Mouse (Mus musculus) heart, embryonic 16.5 days (tissue): Measurements from ENCODE around the gene Wdr35. TPM values are rescaled to one million over a fixed set of nuclear protein-coding genes. Genes with fewer than 3 reads are reported as not detected.

Experiments used
- ATAC-seq: fragments of 200-750 bp; cut with Nextera tagmentation; replicated peaks from 2 replicates; pipeline ENCODE4 v1.8.0; 2017; ENCODE audit warnings: moderate number of reproducible peaks; ENCODE audit not compliant: insufficient read depth, low FRiP score; ENCODE audit errors: extremely low read depth
- H3K27ac ChIP-seq: fragments of 300-500 bp; sonication (generic); 2 replicates; pipeline ENCODE4 v1.5.1; 2014; ENCODE audit warnings: mild to moderate bottlenecking, low read length, control low read depth, moderate library complexity
- H3K27me3 ChIP-seq: fragments of 300-500 bp; sonication (generic); 2 replicates; pipeline ENCODE4 v1.6.1; 2014; ENCODE audit warnings: low read length, mixed read lengths; ENCODE audit not compliant: control insufficient read depth, insufficient read depth
- H3K36me3 ChIP-seq: fragments of 300-500 bp; sonication (generic); 2 replicates; pipeline ENCODE4 v1.6.1; 2014; ENCODE audit not compliant: control insufficient read depth, insufficient read depth
- H3K4me1 ChIP-seq: fragments of 300-500 bp; sonication (generic); 2 replicates; pipeline ENCODE4 v1.6.1; 2014; ENCODE audit warnings: low read length, mixed read lengths; ENCODE audit not compliant: control insufficient read depth, insufficient read depth
- H3K4me2 ChIP-seq: fragments of 300-500 bp; sonication (generic); 2 replicates; pipeline ENCODE4 v1.6.1; 2014; ENCODE audit warnings: low read depth, mild to moderate bottlenecking, control low read depth, low read length
- H3K4me3 ChIP-seq: fragments of 300-500 bp; sonication (generic); 2 replicates; pipeline ENCODE4 v1.5.1; 2014; ENCODE audit warnings: mild to moderate bottlenecking, control low read depth, low read length
- H3K9ac ChIP-seq: fragments of 300-500 bp; sonication (generic); 2 replicates; pipeline ENCODE4 v1.6.1; 2014; ENCODE audit warnings: low read length, control low read depth
- H3K9me3 ChIP-seq: fragments of 300-500 bp; sonication (generic); replicated peaks from 2 replicates; pipeline ENCODE4 v1.6.1; 2016; ENCODE audit warnings: low read length; ENCODE audit not compliant: control insufficient read depth
- WGBS: fragments of 180-500 bp; shearing (Covaris S2); extraction: QIAGEN DNeasy Blood & Tissue Kit; methylation state at CpG from one replicate; pipeline ENCODE4 v1.1.7; 2014; 5-methylcytosine and 5-hydroxymethylcytosine counted together
- polyA plus RNA-seq: library from polyadenylated mRNA; unstranded; fragments of >200 nt; fragmentation: Nextera tagmentation; extraction: Ambion mirVana; gene quantifications from 2 replicates; pipeline ENCODE4 v1.2.1, GENCODE M21; 2015

Wdr35 gene
- polyA plus RNA-seq, 1 experiment from 2014 or later, result 14.7 TPM

GRCm38 (mm10) chr12:9033140-9033539 is 59.4 kb downstream of the Wdr35 start:
- Histone ChIP-seq H3K4me3 (no peak overlapping the region), H3K36me3 (peaks cover 2% of the 10 kb centered on the region; the same call in 1 of the 2 replicates), H3K4me2 (no peak overlapping the region), H3K9ac (no peak overlapping the region), H3K9me3 (no peaks in the 10 kb centered on the region), H3K27ac (no peak overlapping the region), H3K4me1 (peaks cover 10% of the 10 kb centered on the region), H3K27me3 (no peaks in the 10 kb centered on the region)
- ATAC-seq, result no peak

DNA sequence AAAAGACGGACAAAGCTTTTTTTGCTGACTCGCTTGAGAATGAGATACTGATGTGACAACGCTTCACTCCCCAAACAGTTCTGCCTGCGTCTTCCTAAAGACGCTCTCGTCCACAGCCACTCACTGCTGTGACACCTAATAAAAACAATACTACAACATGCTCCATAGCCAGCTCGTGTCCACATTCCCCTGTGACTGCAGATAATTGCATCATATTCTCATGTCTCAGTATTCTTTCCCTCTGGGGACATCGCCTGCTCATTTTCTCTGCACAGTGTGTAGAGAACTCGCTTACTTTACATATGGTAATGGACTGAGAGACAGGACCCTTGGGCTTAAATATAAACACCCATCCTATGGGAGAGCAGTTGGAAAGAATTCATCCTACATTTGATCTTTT is 62.7 kb downstream of the Wdr35 start:
- H3K9me3 ChIP-seq, result no peaks in the 10 kb centered on the region
- 80% methylated on average over 9 of the region's 9 CpGs for WGBS
- H3K4me3 ChIP-seq, result no peak overlapping the region
- 0 out of 2 replicates have a peak, but pooled peaks cover 4% of the 10 kb centered on the region for H3K36me3 ChIP-seq
- no peak overlapping the region for H3K9ac ChIP-seq
- no peak overlapping the region for H3K4me2 ChIP-seq
- no peaks in the 10 kb centered on the region for H3K27me3 ChIP-seq
- H3K4me1 ChIP-seq, result peaks cover 7% of the 10 kb centered on the region
- ATAC-seq, result no peak
- H3K27ac ChIP-seq, result no peak overlapping the region

DNA sequence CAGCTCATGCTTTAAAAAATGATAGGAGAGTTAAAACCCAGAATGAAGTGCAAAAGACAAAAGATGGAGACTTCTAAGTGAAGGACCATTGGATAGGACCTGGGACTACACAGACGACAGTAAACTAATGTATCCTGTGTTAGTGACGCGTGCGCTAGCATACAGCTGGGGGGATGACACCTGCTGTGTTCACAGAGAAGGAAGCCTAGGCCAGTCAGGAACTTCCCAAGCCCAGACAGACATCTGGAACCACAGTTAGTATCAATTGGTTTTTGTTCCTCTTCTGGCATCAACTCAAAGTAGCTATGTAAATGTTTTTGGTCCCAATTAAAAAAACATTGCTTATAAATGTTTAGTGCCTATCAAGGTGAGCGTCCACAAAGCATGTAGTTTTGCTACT is 66.5 kb downstream of the Wdr35 start:
- no peak for ATAC-seq
- Histone ChIP-seq H3K4me3 (no peak overlapping the region), H3K9ac (no peak overlapping the region), H3K9me3 (0 out of 2 replicates have a peak, but pooled peaks cover 2% of the 10 kb centered on the region), H3K4me2 (no peak overlapping the region), H3K4me1 (no peaks in the 10 kb centered on the region), H3K27ac (no peak overlapping the region), H3K36me3 (peaks cover 8% of the 10 kb centered on the region; the same call in 1 of the 2 replicates), H3K27me3 (no peaks in the 10 kb centered on the region)
- 78% methylated on average over 5 of the region's 5 CpGs for WGBS

GRCm38 (mm10) chr12:9040686-9041085 is 67.0 kb downstream of the Wdr35 start:
- no peak for ATAC-seq
- H3K4me3 ChIP-seq, result no peak overlapping the region
- 61% methylated on average over 7 of the region's 7 CpGs for WGBS

GRCm38 (mm10) chr12:9042316-9042715 is 68.6 kb downstream of the Wdr35 start:
- no peaks in the 10 kb centered on the region for H3K4me1 ChIP-seq
- H3K4me3 ChIP-seq, result no peak overlapping the region
- 0 out of 2 replicates have a peak, but pooled peaks cover 2% of the 10 kb centered on the region for H3K9me3 ChIP-seq
- ATAC-seq, result no peak
- H3K36me3 ChIP-seq, result peaks cover 8% of the 10 kb centered on the region; the same call in 1 of the 2 replicates
- no peaks in the 10 kb centered on the region for H3K27me3 ChIP-seq
- 82% methylated on average over 5 of the region's 5 CpGs for WGBS
- H3K27ac ChIP-seq, result no peak overlapping the region
- no peak overlapping the region for H3K9ac ChIP-seq
- no peak overlapping the region for H3K4me2 ChIP-seq

More at GRCm38 (mm10) chr12:9040686-9041085, 67.0 kb downstream of the Wdr35 start:
- no peaks in the 10 kb centered on the region for H3K27me3 ChIP-seq
- H3K27ac ChIP-seq, result no peak overlapping the region
- 0 out of 2 replicates have a peak, but pooled peaks cover 2% of the 10 kb centered on the region for H3K9me3 ChIP-seq
- no peaks in the 10 kb centered on the region for H3K4me1 ChIP-seq
- H3K9ac ChIP-seq, result no peak overlapping the region
- no peak overlapping the region for H3K4me2 ChIP-seq
- peaks cover 8% of the 10 kb centered on the region; the same call in 1 of the 2 replicates for H3K36me3 ChIP-seq

DNA sequence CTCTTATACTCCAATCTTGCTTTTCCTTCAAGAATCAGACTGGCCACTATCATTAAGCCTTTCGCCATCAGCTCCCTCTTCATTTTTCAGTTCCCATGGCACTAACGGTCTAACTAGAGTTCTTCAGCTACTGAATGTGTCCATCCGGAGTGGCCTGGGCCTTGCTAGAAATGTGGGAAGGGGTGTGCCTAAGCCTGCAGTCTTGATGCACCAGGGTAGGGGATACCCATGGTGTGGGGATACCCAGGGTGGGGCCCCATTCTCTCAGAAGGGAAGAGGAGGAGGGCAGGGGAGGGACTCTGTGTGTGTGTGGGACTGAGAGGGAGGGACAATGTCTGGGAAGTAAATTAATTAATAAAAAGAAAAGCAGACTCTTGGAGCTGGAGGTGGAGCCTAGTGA is 69.1 kb downstream of the Wdr35 start:
- H3K27ac ChIP-seq, result no peak overlapping the region
- H3K36me3 ChIP-seq, result peaks cover 8% of the 10 kb centered on the region; the same call in 1 of the 2 replicates
- H3K4me3 ChIP-seq, result no peak overlapping the region
- no peak overlapping the region for H3K9ac ChIP-seq
- no peaks in the 10 kb centered on the region for H3K27me3 ChIP-seq
- 0 out of 2 replicates have a peak, but pooled peaks cover 2% of the 10 kb centered on the region for H3K9me3 ChIP-seq
- no peak overlapping the region for H3K4me2 ChIP-seq
- ATAC-seq, result no peak
- WGBS, result 84% methylated on average over 3 of the region's 3 CpGs
- no peaks in the 10 kb centered on the region for H3K4me1 ChIP-seq

DNA sequence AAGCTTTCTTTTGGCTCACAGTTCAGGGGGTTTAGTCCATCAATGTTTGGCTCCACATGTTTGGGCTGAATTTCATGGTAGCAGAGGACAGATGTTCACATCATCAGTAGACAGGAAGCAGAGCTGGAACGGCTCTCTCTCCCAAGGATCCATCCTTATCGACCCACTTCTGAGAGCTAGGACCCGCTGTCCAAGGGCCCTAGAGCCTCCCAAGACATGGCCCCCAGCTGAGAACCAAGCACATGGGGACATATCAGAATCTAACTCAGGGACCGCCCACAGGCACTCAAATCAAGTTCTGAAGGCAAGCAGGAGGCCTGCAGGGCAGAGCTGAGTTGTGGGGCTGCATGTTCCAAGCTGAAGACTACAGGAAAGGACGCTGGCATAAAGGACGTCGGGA is 71.0 kb downstream of the Wdr35 start:
- 0 out of 2 replicates have a peak, but pooled peaks cover 2% of the 10 kb centered on the region for H3K9me3 ChIP-seq
- H3K27ac ChIP-seq, result no peak overlapping the region
- no peak overlapping the region for H3K4me2 ChIP-seq
- no peak overlapping the region for H3K4me3 ChIP-seq
- no peaks in the 10 kb centered on the region for H3K27me3 ChIP-seq
- no peak overlapping the region for H3K9ac ChIP-seq
- H3K4me1 ChIP-seq, result no peaks in the 10 kb centered on the region
- 87% methylated on average over 7 of the region's 7 CpGs for WGBS
- no peak for ATAC-seq
- H3K36me3 ChIP-seq, result peaks cover 4% of the 10 kb centered on the region; the same call in 1 of the 2 replicates

DNA sequence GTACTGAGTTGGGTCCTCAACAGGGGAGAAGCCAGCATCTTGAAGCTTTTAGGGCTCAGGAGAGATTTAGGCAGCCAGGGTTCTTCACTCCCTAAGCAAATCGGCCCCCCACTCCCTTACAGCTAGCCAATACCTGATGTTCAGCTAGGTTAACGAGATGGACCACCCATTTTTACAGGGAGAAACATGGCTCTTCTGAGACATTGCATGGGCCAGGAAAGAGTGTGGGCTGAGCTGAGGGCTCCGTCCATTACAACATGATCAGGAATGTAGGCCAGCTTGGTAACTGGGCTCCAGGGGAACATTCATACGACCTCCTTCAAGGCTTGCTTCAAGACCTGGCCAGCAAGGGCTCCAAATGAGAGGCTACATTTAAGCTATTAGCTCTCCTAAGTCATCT is 73.0 kb downstream of the Wdr35 start:
- Histone ChIP-seq H3K4me1 (no peaks in the 10 kb centered on the region), H3K4me2 (no peak overlapping the region), H3K36me3 (peaks cover 4% of the 10 kb centered on the region; the same call in 1 of the 2 replicates), H3K27ac (no peak overlapping the region), H3K4me3 (no peak overlapping the region), H3K27me3 (no peaks in the 10 kb centered on the region), H3K9me3 (0 out of 2 replicates have a peak, but pooled peaks cover 2% of the 10 kb centered on the region), H3K9ac (no peak overlapping the region)
- WGBS, result 72% methylated on average over 4 of the region's 4 CpGs
- ATAC-seq, result no peak

DNA sequence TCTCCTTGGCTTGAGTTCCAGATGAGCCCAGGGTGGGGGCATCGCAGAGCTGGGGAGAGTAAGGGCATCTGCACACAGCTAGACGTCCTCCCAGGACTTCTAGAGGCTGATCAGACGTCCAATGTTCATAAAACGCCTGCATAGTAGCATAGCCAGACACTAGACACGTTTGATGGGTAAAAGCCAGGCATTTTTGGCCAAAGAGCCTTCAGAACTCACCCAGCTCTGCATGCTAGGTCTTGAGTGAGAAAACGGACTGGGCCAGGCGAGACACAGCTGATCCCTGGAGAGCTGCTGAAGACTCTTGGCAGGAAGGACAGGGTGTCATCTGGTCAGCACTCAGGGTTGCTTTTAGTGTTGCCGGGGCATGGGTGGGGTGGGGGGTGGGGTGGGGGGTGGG is 74.4 kb downstream of the Wdr35 start:
- no peak for ATAC-seq
- WGBS, result 61% methylated on average over 8 of the region's 8 CpGs

More for the DNA sequence above, 74.4 kb downstream of the Wdr35 start:
- Histone ChIP-seq H3K4me2 (no peak overlapping the region), H3K4me1 (no peaks in the 10 kb centered on the region), H3K4me3 (no peak overlapping the region), H3K9me3 (0 out of 2 replicates have a peak, but pooled peaks cover 2% of the 10 kb centered on the region), H3K27me3 (no peaks in the 10 kb centered on the region), H3K36me3 (peaks cover 4% of the 10 kb centered on the region; the same call in 1 of the 2 replicates), H3K27ac (no peak overlapping the region), H3K9ac (no peak overlapping the region)
